10 mouse cellular contexts compared by ENCODE assay signal in the genomic region with DNA sequence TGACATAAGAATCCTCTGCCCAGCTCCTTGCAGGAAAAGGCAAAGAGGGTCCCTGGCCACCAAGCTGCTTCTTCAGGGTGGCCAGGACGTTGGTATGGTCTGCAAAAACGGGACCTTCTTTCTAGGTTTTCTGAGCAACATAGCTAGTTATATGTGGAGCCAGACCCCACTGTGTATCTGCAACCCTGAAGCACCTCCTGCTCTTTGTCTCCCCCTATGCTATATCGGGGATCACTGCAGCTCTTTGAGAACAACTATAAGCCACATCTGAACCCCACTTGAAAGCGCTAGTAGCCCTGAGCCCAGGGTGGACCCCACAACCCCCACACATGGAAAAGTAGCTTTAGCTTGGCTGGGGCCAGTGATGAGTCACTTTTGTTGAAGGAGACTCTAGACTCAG.
DNase-seq lines count a peak whose midpoint lies in the region; ATAC-seq and TF ChIP-seq lines count a peak whose summit lies in the region.
"Had no signal": no experiment of that assay in that cellular context is flagged by ENCODE, and none has a peak within 500 bp of the region (broad histone marks: within the 10 kb centered on the region; RNA-seq: fewer than 3 reads in every experiment).

No protein-coding gene starts in this region.

- no peak overlapping the region for H3K27ac ChIP-seq in kidney, adult 2 months (ENCODE audit: insufficient read depth, low read depth, low read length)
- no peak overlapping the region for H3K27ac ChIP-seq in kidney, embryonic 14.5 days (ENCODE audit: low read depth, low read length)
- no peak overlapping the region for H3K27ac ChIP-seq in thymus, adult 2 months (ENCODE audit: control insufficient read depth, insufficient read depth, low read length)
- H3K27ac ChIP-seq: heart, embryonic 13.5 days had no signal

- no peak overlapping the region for H3K4me3 ChIP-seq in kidney, adult 2 months (ENCODE audit: insufficient read depth, low read depth, low read length)
- no peak overlapping the region for H3K4me3 ChIP-seq in kidney, embryonic 14.5 days (ENCODE audit: low read length)
- no peak overlapping the region for H3K4me3 ChIP-seq in thymus, adult 2 months (ENCODE audit: control insufficient read depth, insufficient read depth, low read length)

- H3K36me3 ChIP-seq in kidney, adult 2 months (ENCODE audit: control insufficient read depth, insufficient read depth, low read length), result no peaks in the 10 kb centered on the region
- H3K36me3 ChIP-seq in kidney, embryonic 14.5 days (ENCODE audit: control insufficient read depth, insufficient read depth, low read length), result no peaks in the 10 kb centered on the region
- no peaks in the 10 kb centered on the region for H3K36me3 ChIP-seq in thymus, adult 2 months (ENCODE audit: control insufficient read depth, insufficient read depth, low read length)
- H3K36me3 ChIP-seq: heart, embryonic 13.5 days had no signal

- H3K4me1 ChIP-seq in kidney, adult 2 months (ENCODE audit: control insufficient read depth, insufficient read depth, low read length), result no peaks in the 10 kb centered on the region
- peaks cover 5% of the 10 kb centered on the region; the same call in 1 of the 2 replicates for H3K4me1 ChIP-seq in kidney, embryonic 14.5 days (ENCODE audit: control insufficient read depth, insufficient read depth, low read length)
- 0 out of 2 replicates have a peak, but pooled peaks cover 2% of the 10 kb centered on the region for H3K4me1 ChIP-seq in thymus, adult 2 months (replicated peaks; ENCODE audit: control insufficient read depth, insufficient read depth, low read length)

- no peaks in the 10 kb centered on the region for H3K9me3 ChIP-seq in kidney, embryonic 14.5 days (ENCODE audit: control insufficient read depth, low read length)
- H3K9me3 ChIP-seq: heart, embryonic 13.5 days had no signal

- H3K27me3 ChIP-seq in kidney, adult 2 months (replicated peaks; ENCODE audit: control insufficient read depth, insufficient read depth, low read length), result no peaks in the 10 kb centered on the region
- no peaks in the 10 kb centered on the region; the same call in 1 of the 2 replicates for H3K27me3 ChIP-seq in kidney, embryonic 14.5 days (ENCODE audit: control insufficient read depth, insufficient read depth, low read length)
- no peaks in the 10 kb centered on the region for H3K27me3 ChIP-seq in thymus, adult 2 months (ENCODE audit: control insufficient read depth, insufficient read depth, low read length)

- ATAC-seq in kidney, embryonic 14.5 days (ENCODE audit: low FRiP score, low TSS enrichment), result no peak
- ATAC-seq in monocyte, adult 5-6 weeks (replicated peaks; ENCODE audit: insufficient number of reproducible peaks, low FRiP score, low TSS enrichment, poor library complexity, severe bottlenecking), result no peak
- ATAC-seq: inflammation-experienced regulatory T-cells, adult 6 months had no signal

- no peak overlapping the region for H3K9ac ChIP-seq in kidney, embryonic 14.5 days (ENCODE audit: low read depth, low read length)

- no peak for TF ChIP-seq POLR2A in kidney, adult 2 months (IDR thresholded peaks at IDR 0.05; ENCODE audit: low read depth, low read length)
- TF ChIP-seq POLR2A in thymus, adult 2 months (IDR thresholded peaks at IDR 0.05; ENCODE audit: control insufficient read depth, extremely low read depth, insufficient read depth, low read length, poor library complexity), result no peak

- no peak overlapping the region for H3K4me2 ChIP-seq in kidney, embryonic 14.5 days (replicated peaks; ENCODE audit: low read depth, low read length)

- no peak for DNase-seq in kidney, adult 2 months
- DNase-seq in thymus, adult 2 months, result peak; percentile 11
- DNase-seq in thymus, postnatal 25 days, result no peak
- peak; percentile 3 for DNase-seq in c-Kit-positive CD71-positive TER-119-negative erythroid progenitor cells, embryonic 14.5 days (ENCODE audit: low read depth)
- no peak for DNase-seq in cerebellum, postnatal 4 days (ENCODE audit: low spot score in 2 of 2)
- DNase-seq: adrenal gland, adult 8-10 months had no signal

- 76% methylated on average over 4 of the region's 4 CpGs for WGBS in kidney, adult 2 months
- WGBS in kidney, embryonic 14.5 days, result 62% methylated on average over 4 of the region's 4 CpGs
- 69% methylated on average over 4 of the region's 4 CpGs for WGBS in thymus, adult 2 months

- 0 out of 2 replicates have a peak, but pooled peaks have one; percentile 13 for TF ChIP-seq CTCF in kidney, adult 2 months (conservative IDR thresholded peaks at IDR 0.05; ENCODE audit: insufficient read depth, insufficient read length, low read depth, low read length)
- TF ChIP-seq CTCF in thymus, adult 2 months (IDR thresholded peaks at IDR 0.05; ENCODE audit: borderline replicate concordance, control insufficient read depth, extremely low read depth, insufficient read depth, low read length, poor library complexity), result no peak

Comparison
In these comparisons a context has a peak if more than half of its experiments do, and no peak if none do; other contexts are left out.
1. DNase-seq: peak in thymus, adult 2 months (single experiment) and c-Kit-positive CD71-positive TER-119-negative erythroid progenitor cells, embryonic 14.5 days (single experiment); none in kidney, adult 2 months (single experiment), thymus, postnatal 25 days (single experiment) and cerebellum, postnatal 4 days (0 of 2).